Mouse (Mus musculus) midbrain, embryonic 15.5 days (tissue): ENCODE measurements around the gene Pmch. TPM values are rescaled to one million over a fixed set of nuclear protein-coding genes. Genes with fewer than 3 reads are reported as not detected.

ENCODE experiments used
- ATAC-seq: fragments of 200-750 bp; cut with Nextera tagmentation; replicated peaks from 2 replicates; pipeline ENCODE4 v1.8.0; 2017; ENCODE audit warnings: moderate TSS enrichment
- H3K27ac ChIP-seq: fragments of 300-500 bp; sonication (generic); 2 replicates; pipeline ENCODE4 v1.5.1; 2015; ENCODE audit warnings: mild to moderate bottlenecking, inconsistent platforms
- H3K27me3 ChIP-seq: fragments of 300-500 bp; sonication (generic); replicated peaks from 2 replicates; pipeline ENCODE4 v1.6.1; 2015; ENCODE audit warnings: inconsistent platforms
- H3K36me3 ChIP-seq: fragments of 300-500 bp; sonication (generic); replicated peaks from 2 replicates; pipeline ENCODE4 v1.6.1; 2015; ENCODE audit warnings: inconsistent platforms
- H3K4me1 ChIP-seq: fragments of 300-500 bp; sonication (generic); 2 replicates; pipeline ENCODE4 v1.6.1; 2015; ENCODE audit warnings: inconsistent platforms
- H3K4me2 ChIP-seq: fragments of 300-500 bp; sonication (generic); 2 replicates; pipeline ENCODE4 v1.6.1; 2015; ENCODE audit warnings: inconsistent platforms, mild to moderate bottlenecking, moderate library complexity
- H3K4me3 ChIP-seq: fragments of 300-500 bp; sonication (generic); 2 replicates; pipeline ENCODE4 v1.5.1; 2015; ENCODE audit warnings: mild to moderate bottlenecking, inconsistent platforms
- H3K9ac ChIP-seq: fragments of 300-500 bp; sonication (generic); 2 replicates; pipeline ENCODE4 v1.6.1; 2015; ENCODE audit warnings: mild to moderate bottlenecking, inconsistent platforms
- H3K9me3 ChIP-seq: fragments of 300-500 bp; sonication (generic); 2 replicates; pipeline ENCODE4 v1.6.1; 2016; ENCODE audit warnings: inconsistent platforms
- WGBS: fragments of 180-500 bp; shearing (Covaris S2); methylation state at CpG from one replicate; pipeline ENCODE4 v1.1.7; 2015; ENCODE audit warnings: mixed read lengths; 5-methylcytosine and 5-hydroxymethylcytosine counted together
- polyA plus RNA-seq: library from polyadenylated mRNA; unstranded; fragments of >200 nt; fragmentation: Nextera tagmentation; extraction: Ambion mirVana; gene quantifications from 2 replicates; pipeline ENCODE4 v1.2.1, GENCODE M21; 2015

Pmch gene
- 31.6 and 54.3 TPM in 2 replicates for polyA plus RNA-seq

DNA sequence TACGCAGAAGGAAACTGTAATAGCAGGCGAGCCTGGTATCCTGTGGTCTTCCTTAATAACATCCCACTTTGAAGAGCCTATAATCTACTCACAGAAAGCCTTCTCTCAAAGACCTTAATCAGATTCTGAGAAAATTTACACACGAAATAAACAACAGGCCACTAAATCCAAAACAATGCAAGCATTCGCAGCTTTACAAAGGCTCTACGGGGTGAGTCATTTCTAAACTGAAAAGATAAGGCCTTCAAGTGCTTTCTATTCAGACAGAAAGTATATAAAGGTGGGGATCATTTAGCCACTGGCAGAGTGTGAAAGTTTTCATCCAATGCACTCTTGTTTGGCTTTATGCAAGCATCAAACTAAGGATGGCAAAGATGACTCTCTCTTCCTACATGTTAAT, at the start of gene Pmch:
Pmch (plus strand) TSS at position 301 of the 400 bp plus-strand sequence.
- no peaks in the 10 kb centered on the region for H3K9me3 ChIP-seq
- H3K4me3 ChIP-seq: no peak within 1 kb of the TSS
- H3K27me3 ChIP-seq: no peaks in the 10 kb centered on the region
- H3K9ac ChIP-seq: no peak within 1 kb of the TSS
- 27% methylated on average over 5 of the region's 5 CpGs for WGBS
- no peaks in the 10 kb centered on the region for H3K36me3 ChIP-seq
- H3K4me2 ChIP-seq: no peak within 1 kb of the TSS
- no peaks in the 10 kb centered on the region for H3K4me1 ChIP-seq
- no peak within 1 kb of the TSS for H3K27ac ChIP-seq
- ATAC-seq: no peak

DNA sequence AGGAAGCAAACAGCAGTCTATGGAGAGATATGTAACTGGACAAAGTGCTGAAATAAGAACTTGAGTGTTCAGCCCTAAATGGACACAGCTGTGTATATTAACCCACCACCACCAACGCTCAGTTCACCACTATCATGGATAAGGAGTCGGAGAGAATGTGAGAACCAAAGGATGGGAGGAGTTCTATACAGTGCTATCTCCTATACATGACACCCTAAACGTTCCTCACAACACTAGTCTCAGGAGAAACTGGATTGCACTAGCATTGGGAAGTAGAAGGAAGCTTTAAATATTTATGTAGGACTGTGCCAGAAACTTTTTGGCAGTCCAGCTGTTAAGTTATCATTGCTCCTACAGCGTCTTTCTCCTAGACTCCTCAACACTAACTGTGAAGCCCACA, 46.6 kb upstream of the Pmch start:
- no peak overlapping the region for H3K4me3 ChIP-seq
- 92% methylated on average over 4 of the region's 4 CpGs for WGBS
- no peaks in the 10 kb centered on the region for H3K36me3 ChIP-seq
- no peaks in the 10 kb centered on the region for H3K4me1 ChIP-seq
- H3K27me3 ChIP-seq: no peaks in the 10 kb centered on the region
- H3K27ac ChIP-seq: no peak overlapping the region
- H3K4me2 ChIP-seq: no peak overlapping the region
- no peak overlapping the region for H3K9ac ChIP-seq
- no peak for ATAC-seq
- H3K9me3 ChIP-seq: no peaks in the 10 kb centered on the region

- no peak for ATAC-seq
- no peaks in the 10 kb centered on the region for H3K9me3 ChIP-seq
- H3K4me1 ChIP-seq: no peaks in the 10 kb centered on the region
- no peak overlapping the region for H3K4me3 ChIP-seq
- H3K27ac ChIP-seq: no peak overlapping the region
- H3K27me3 ChIP-seq: no peaks in the 10 kb centered on the region
- H3K4me2 ChIP-seq: no peak overlapping the region
- WGBS: 70% methylated on average over 11 of the region's 11 CpGs
- no peak overlapping the region for H3K9ac ChIP-seq
- H3K36me3 ChIP-seq: no peaks in the 10 kb centered on the region
These were observed 44.6 kb upstream of the Pmch start for GRCm38 (mm10) chr10:88046098-88046771.

GRCm38 (mm10) chr10:88054233-88054985, 36.5 kb upstream of the Pmch start:
- no peak overlapping the region for H3K4me2 ChIP-seq
- no peak overlapping the region for H3K27ac ChIP-seq
- 85% methylated on average over 14 of the region's 14 CpGs for WGBS
- H3K9me3 ChIP-seq: no peaks in the 10 kb centered on the region
- no peaks in the 10 kb centered on the region for H3K36me3 ChIP-seq
- H3K27me3 ChIP-seq: no peaks in the 10 kb centered on the region
- H3K4me3 ChIP-seq: no peak overlapping the region
- H3K4me1 ChIP-seq: no peaks in the 10 kb centered on the region
- H3K9ac ChIP-seq: no peak overlapping the region
- no peak for ATAC-seq

- Histone ChIP-seq H3K4me3 (no peak overlapping the region), H3K9me3 (no peaks in the 10 kb centered on the region), H3K9ac (no peak overlapping the region), H3K36me3 (no peaks in the 10 kb centered on the region), H3K27ac (no peak overlapping the region), H3K4me2 (no peak overlapping the region), H3K27me3 (no peaks in the 10 kb centered on the region), H3K4me1 (no peaks in the 10 kb centered on the region)
- WGBS: 87% methylated on average over 14 of the region's 14 CpGs
- no peak for ATAC-seq
These were observed 33.8 kb upstream of the Pmch start for GRCm38 (mm10) chr10:88056950-88057649.

DNA sequence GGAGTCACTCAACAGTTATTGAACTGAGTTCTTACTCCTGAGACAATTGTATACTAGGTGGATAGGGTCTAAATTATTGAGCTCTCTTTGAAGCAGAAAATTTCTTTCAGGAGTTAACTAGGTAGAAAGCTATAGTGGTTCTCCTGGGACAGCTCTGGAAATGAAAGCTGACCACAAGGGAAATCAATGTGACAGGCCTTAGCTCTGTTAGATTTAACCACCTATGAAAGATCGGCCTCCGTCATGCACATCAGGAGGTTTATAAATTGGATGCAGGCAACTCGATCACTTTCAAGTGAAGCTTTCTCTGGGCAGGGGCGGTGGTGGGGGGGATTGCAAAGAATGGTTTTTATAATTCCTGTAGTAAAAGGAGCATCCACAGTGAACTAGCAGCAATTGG, 27.4 kb upstream of the Pmch start:
- H3K27me3 ChIP-seq: no peaks in the 10 kb centered on the region
- no peak overlapping the region for H3K4me2 ChIP-seq
- ATAC-seq: no peak
- H3K9me3 ChIP-seq: no peaks in the 10 kb centered on the region
- H3K4me3 ChIP-seq: no peak overlapping the region
- no peak overlapping the region for H3K9ac ChIP-seq
- H3K36me3 ChIP-seq: no peaks in the 10 kb centered on the region
- WGBS: 75% methylated on average over 4 of the region's 4 CpGs
- H3K27ac ChIP-seq: no peak overlapping the region
- no peaks in the 10 kb centered on the region for H3K4me1 ChIP-seq

- ATAC-seq: no peak
- no peaks in the 10 kb centered on the region for H3K9me3 ChIP-seq
- no peak overlapping the region for H3K27ac ChIP-seq
- H3K36me3 ChIP-seq: no peaks in the 10 kb centered on the region
- 82% methylated on average over 2 of the region's 2 CpGs for WGBS
- H3K9ac ChIP-seq: no peak overlapping the region
- no peaks in the 10 kb centered on the region for H3K4me1 ChIP-seq
- H3K4me2 ChIP-seq: no peak overlapping the region
- no peak overlapping the region for H3K4me3 ChIP-seq
- no peaks in the 10 kb centered on the region for H3K27me3 ChIP-seq
These were observed 26.0 kb upstream of the Pmch start for GRCm38 (mm10) chr10:88064872-88065271.

GRCm38 (mm10) chr10:88067377-88067776, 23.5 kb upstream of the Pmch start:
- ATAC-seq: no peak
- Histone ChIP-seq H3K9me3 (no peaks in the 10 kb centered on the region), H3K4me1 (no peaks in the 10 kb centered on the region), H3K4me3 (no peak overlapping the region), H3K9ac (no peak overlapping the region), H3K27ac (no peak overlapping the region), H3K27me3 (no peaks in the 10 kb centered on the region), H3K4me2 (no peak overlapping the region), H3K36me3 (no peaks in the 10 kb centered on the region)
- WGBS: 79% methylated on average over 3 of the region's 3 CpGs

DNA sequence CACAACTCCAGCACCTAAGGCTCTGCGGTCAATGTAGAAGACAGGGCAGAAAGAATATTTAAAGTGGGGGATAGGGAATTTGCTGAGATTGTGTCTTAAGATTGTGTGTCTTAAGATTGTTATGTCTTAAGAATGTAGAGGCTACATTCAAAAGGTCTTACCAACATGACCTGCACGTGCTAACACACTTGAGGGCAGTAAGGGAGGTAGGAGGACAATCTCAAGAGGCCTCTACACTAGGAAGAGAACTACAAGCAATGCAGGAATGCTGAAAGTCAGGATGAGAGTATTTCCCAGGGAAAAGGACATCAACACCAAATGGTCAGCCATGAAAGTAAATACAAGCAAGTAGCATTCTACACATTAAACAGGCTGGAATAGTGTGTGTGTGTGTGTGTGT, 15.3 kb downstream of the Pmch start:
- no peak overlapping the region for H3K4me2 ChIP-seq
- 94% methylated on average over 2 of the region's 2 CpGs for WGBS

GRCm38 (mm10) chr10:88113290-88113689, 22.4 kb downstream of the Pmch start:
- H3K36me3 ChIP-seq: no peaks in the 10 kb centered on the region
- no peak overlapping the region for H3K4me3 ChIP-seq
- no peak for ATAC-seq
- no peak overlapping the region for H3K4me2 ChIP-seq
- no peak overlapping the region for H3K9ac ChIP-seq
- H3K27me3 ChIP-seq: no peaks in the 10 kb centered on the region
- no peaks in the 10 kb centered on the region for H3K4me1 ChIP-seq
- WGBS: 86% methylated on average over 2 of the region's 2 CpGs
- no peak overlapping the region for H3K27ac ChIP-seq
- no peaks in the 10 kb centered on the region for H3K9me3 ChIP-seq

More for the DNA sequence above, 15.3 kb downstream of the Pmch start:
- ATAC-seq: no peak
- no peaks in the 10 kb centered on the region for H3K4me1 ChIP-seq
- H3K27me3 ChIP-seq: no peaks in the 10 kb centered on the region
- no peak overlapping the region for H3K4me3 ChIP-seq
- H3K36me3 ChIP-seq: no peaks in the 10 kb centered on the region
- H3K27ac ChIP-seq: no peak overlapping the region
- H3K9me3 ChIP-seq: no peaks in the 10 kb centered on the region
- H3K9ac ChIP-seq: no peak overlapping the region

DNA sequence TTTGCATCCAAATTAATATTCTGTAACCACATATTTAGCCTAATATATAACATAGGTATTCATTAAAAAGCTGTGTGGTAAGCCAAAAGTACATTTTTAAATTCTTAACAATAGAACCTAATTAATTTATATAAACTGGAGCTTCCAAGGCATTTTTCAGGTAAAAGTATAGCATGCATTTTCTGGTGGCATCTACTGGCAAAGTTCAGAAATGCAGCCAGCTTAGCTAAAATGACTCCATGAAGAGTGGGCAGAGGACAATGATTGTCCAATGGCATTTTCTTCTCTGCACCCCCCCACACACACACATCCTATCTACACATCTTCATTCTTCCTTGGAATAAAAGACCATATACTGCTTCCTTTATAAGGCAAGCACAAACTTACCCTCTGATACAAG, 28.8 kb downstream of the Pmch start:
- Histone ChIP-seq H3K4me1 (no peaks in the 10 kb centered on the region), H3K9ac (no peak overlapping the region), H3K36me3 (no peaks in the 10 kb centered on the region), H3K4me3 (no peak overlapping the region), H3K9me3 (no peaks in the 10 kb centered on the region), H3K27ac (no peak overlapping the region), H3K27me3 (no peaks in the 10 kb centered on the region), H3K4me2 (no peak overlapping the region)
- no peak for ATAC-seq

DNA sequence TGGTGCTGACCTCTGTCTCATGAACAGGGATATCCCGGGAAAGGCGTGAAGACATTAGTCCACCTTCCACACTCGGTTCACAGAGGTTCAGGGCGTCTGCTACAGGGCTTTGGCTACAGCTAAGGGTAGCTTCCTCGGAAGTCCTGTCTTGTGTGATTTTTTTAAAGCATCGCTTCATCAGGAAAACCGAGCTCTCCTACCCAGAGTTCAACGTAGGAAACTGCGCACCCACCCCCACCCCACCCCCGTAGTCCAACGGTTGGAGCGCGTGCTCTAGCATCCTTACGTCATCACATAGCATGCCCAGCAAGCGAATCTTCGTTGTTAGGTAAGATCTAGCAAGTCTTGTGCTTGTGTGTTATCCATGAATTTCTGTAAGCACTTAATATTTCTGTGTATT, 44.8 kb downstream of the Pmch start:
- Histone ChIP-seq H3K9me3 (no peaks in the 10 kb centered on the region), H3K36me3 (no peaks in the 10 kb centered on the region), H3K4me1 (no peaks in the 10 kb centered on the region), H3K4me3 (no peak overlapping the region), H3K9ac (no peak overlapping the region), H3K27ac (no peak overlapping the region), H3K4me2 (no peak overlapping the region), H3K27me3 (no peaks in the 10 kb centered on the region)
- 97% methylated on average over 16 of the region's 16 CpGs for WGBS
- ATAC-seq: no peak
